Mouse (Mus musculus): ENCODE measurements around the gene Bcl3.

Gene Bcl3

GRCm38 (mm10) chr7:19822604-19823058 lies at the start of gene Bcl3:
TSS of gene Bcl3 (minus strand) at chr7:19822770.
- no peak for DNase-seq (ENCODE audit: low read depth, low spot score)

- DNase-seq (ENCODE audit: low read depth, low spot score), result no peak
Measured at GRCm38 (mm10) chr7:19871943-19872601, 49.5 kb upstream of the Bcl3 start.

GRCm38 (mm10) chr7:19871137-19871621 lies 48.6 kb upstream of the Bcl3 start:
- DNase-seq (ENCODE audit: low read depth, low spot score), result no peak

- DNase-seq (ENCODE audit: low read depth, low spot score), result no peak
Measured at GRCm38 (mm10) chr7:19867751-19868399, 45.3 kb upstream of the Bcl3 start.

- no peak for DNase-seq (ENCODE audit: low read depth, low spot score)
Measured at GRCm38 (mm10) chr7:19866490-19866889, 43.9 kb upstream of the Bcl3 start.

- no peak for DNase-seq (ENCODE audit: low read depth, low spot score)
Measured at GRCm38 (mm10) chr7:19865246-19866036, 42.9 kb upstream of the Bcl3 start.

GRCm38 (mm10) chr7:19864241-19864640 lies 41.7 kb upstream of the Bcl3 start:
- no peak for DNase-seq (ENCODE audit: low read depth, low spot score)

- DNase-seq (ENCODE audit: low read depth, low spot score), result no peak
Measured at GRCm38 (mm10) chr7:19861199-19861598, 38.6 kb upstream of the Bcl3 start, which contains the start of gene Ceacam16. TSS of gene Ceacam16 (minus strand) at chr7:19861299.

- DNase-seq (ENCODE audit: low read depth, low spot score), result no peak
Measured at GRCm38 (mm10) chr7:19859740-19860139, 37.2 kb upstream of the Bcl3 start.

GRCm38 (mm10) chr7:19856283-19856682 lies 33.7 kb upstream of the Bcl3 start:
- DNase-seq (ENCODE audit: low read depth, low spot score), result no peak

GRCm38 (mm10) chr7:19855663-19856062 lies 33.1 kb upstream of the Bcl3 start:
- no peak for DNase-seq (ENCODE audit: low read depth, low spot score)

GRCm38 (mm10) chr7:19853526-19853925 lies 31.0 kb upstream of the Bcl3 start:
- DNase-seq (ENCODE audit: low read depth, low spot score), result no peak

GRCm38 (mm10) chr7:19851858-19852570 lies 29.4 kb upstream of the Bcl3 start, which contains the start of gene Gm19345:
TSS of gene Gm19345 (plus strand) at chr7:19852003.
- DNase-seq (ENCODE audit: low read depth, low spot score), result no peak

- no peak for DNase-seq (ENCODE audit: low read depth, low spot score)
Measured at GRCm38 (mm10) chr7:19844521-19845171, 22.1 kb upstream of the Bcl3 start.

- DNase-seq (ENCODE audit: low read depth, low spot score), result no peak
Measured at GRCm38 (mm10) chr7:19843561-19843960, 21.0 kb upstream of the Bcl3 start.

- DNase-seq (ENCODE audit: low read depth, low spot score), result no peak
Measured at GRCm38 (mm10) chr7:19842885-19843504, 20.4 kb upstream of the Bcl3 start.

GRCm38 (mm10) chr7:19841686-19842413 lies 19.3 kb upstream of the Bcl3 start:
- no peak for DNase-seq (ENCODE audit: low read depth, low spot score)

GRCm38 (mm10) chr7:19840936-19841335 lies 18.4 kb upstream of the Bcl3 start:
- DNase-seq (ENCODE audit: low read depth, low spot score), result no peak

GRCm38 (mm10) chr7:19840371-19840770 lies 17.8 kb upstream of the Bcl3 start:
- no peak for DNase-seq (ENCODE audit: low read depth, low spot score)

GRCm38 (mm10) chr7:19836843-19837242 lies 14.3 kb upstream of the Bcl3 start:
- DNase-seq (ENCODE audit: low read depth, low spot score), result no peak

All from retina, adult 2 months (tissue).